Mouse (Mus musculus): ENCODE measurements at regions not wholly inside any gene's neighbourhood (a gene's known extent, or its start where the extent isn't known, plus 50 kb on each side); places are given as distances from the start of the nearest gene placed in this dataset.

- TF ChIP-seq EP300 (IDR thresholded peaks at IDR 0.05; ENCODE audit: low read length) (no peak), USF1 (IDR thresholded peaks at IDR 0.05; ENCODE audit: low read depth, low read length) (no peak), MXI1 (IDR thresholded peaks at IDR 0.05; ENCODE audit: low read depth, low read length) (no peak), CTCF (conservative IDR thresholded peaks at IDR 0.05 in 1 of 2, IDR thresholded peaks at IDR 0.05 in 1 of 2; ENCODE audit: low read depth in 2 of 2, low read length in 2 of 2) (no peak), ZNF384 (IDR thresholded peaks at IDR 0.05; ENCODE audit: low read depth, low read length) (no peak), RAD21 (IDR thresholded peaks at IDR 0.05; ENCODE audit: low read depth, low read length) (no peak), POLR2A (IDR thresholded peaks at IDR 0.05; ENCODE audit: low read depth, low read length) (no peak), ZKSCAN1 (IDR thresholded peaks at IDR 0.05; ENCODE audit: borderline replicate concordance, low read depth, low read length) (no peak), HCFC1 (IDR thresholded peaks at IDR 0.05; ENCODE audit: low read depth, low read length) (no peak), ZMIZ1 (IDR thresholded peaks at IDR 0.05; ENCODE audit: low read depth, low read length) (no peak), MAZ (IDR thresholded peaks at IDR 0.05; ENCODE audit: low read depth, low read length) (no peak), CHD1 (IDR thresholded peaks at IDR 0.05; ENCODE audit: low read depth, low read length) (no peak)
These were observed 169.1 kb upstream of the Npvf start for GRCm38 (mm10) chr6:50823220-50823910.
